Mouse (Mus musculus): ENCODE results near the gene Ptdss2.

Ptdss2 gene

GRCm38 (mm10) chr7:141122245-141122644, at the start of gene Ptdss2:
Gene Ptdss2, plus strand, starts transcription at chr7:141122382.
- in situ Hi-C loops (cut with MboI; ENCODE audit: low pct_unique_long_range_greater_than_20kb in 1 of 2, low sequenced_read_pairs in 2 of 2, unreplicated experiment in 1 of 2) = no loop called here

GRCm38 (mm10) chr7:141073782-141074181, 48.4 kb upstream of the Ptdss2 start:
- in situ Hi-C loops (cut with MboI; ENCODE audit: low pct_unique_long_range_greater_than_20kb in 1 of 2, low sequenced_read_pairs in 2 of 2, unreplicated experiment in 1 of 2) = no loop called here

- in situ Hi-C loops (cut with MboI; ENCODE audit: low pct_unique_long_range_greater_than_20kb in 1 of 2, low sequenced_read_pairs in 2 of 2, unreplicated experiment in 1 of 2) = no loop called here
Observed at GRCm38 (mm10) chr7:141077841-141078240, 44.3 kb upstream of the Ptdss2 start, which contains the start of gene Pkp3. Gene Pkp3, plus strand, starts transcription at chr7:141078218.

GRCm38 (mm10) chr7:141078876-141079275, 43.3 kb upstream of the Ptdss2 start:
- in situ Hi-C loops (cut with MboI; ENCODE audit: low pct_unique_long_range_greater_than_20kb in 1 of 2, low sequenced_read_pairs in 2 of 2, unreplicated experiment in 1 of 2) = no loop called here

GRCm38 (mm10) chr7:141079481-141080449, 42.4 kb upstream of the Ptdss2 start:
- in situ Hi-C loops (cut with MboI; ENCODE audit: low pct_unique_long_range_greater_than_20kb in 1 of 2, low sequenced_read_pairs in 2 of 2, unreplicated experiment in 1 of 2) = no loop called here

- in situ Hi-C loops (cut with MboI; ENCODE audit: low pct_unique_long_range_greater_than_20kb in 1 of 2, low sequenced_read_pairs in 2 of 2, unreplicated experiment in 1 of 2) = no loop called here
Observed at GRCm38 (mm10) chr7:141087894-141088293, 34.3 kb upstream of the Ptdss2 start.

GRCm38 (mm10) chr7:141088473-141088872, 33.7 kb upstream of the Ptdss2 start:
- in situ Hi-C loops (cut with MboI; ENCODE audit: low pct_unique_long_range_greater_than_20kb in 1 of 2, low sequenced_read_pairs in 2 of 2, unreplicated experiment in 1 of 2) = no loop called here

- in situ Hi-C loops (cut with MboI; ENCODE audit: low pct_unique_long_range_greater_than_20kb in 1 of 2, low sequenced_read_pairs in 2 of 2, unreplicated experiment in 1 of 2) = loop anchor here in 1 of 2 experiments (5.0 kb wide), 1 partner anchor 87 kb away; no protein-coding TSS in a partner anchor
Observed at GRCm38 (mm10) chr7:141090228-141090627, 32.0 kb upstream of the Ptdss2 start.

- in situ Hi-C loops (cut with MboI; ENCODE audit: low pct_unique_long_range_greater_than_20kb in 1 of 2, low sequenced_read_pairs in 2 of 2, unreplicated experiment in 1 of 2) = loop anchor here in 1 of 2 experiments (5.0 kb wide), 1 partner anchor 85 kb away; no protein-coding TSS in a partner anchor
Observed at GRCm38 (mm10) chr7:141092051-141092735, 30.0 kb upstream of the Ptdss2 start.

- in situ Hi-C loops (cut with MboI; ENCODE audit: low pct_unique_long_range_greater_than_20kb in 1 of 2, low sequenced_read_pairs in 2 of 2, unreplicated experiment in 1 of 2) = loop anchor here in 1 of 2 experiments (5.0 kb wide), 1 partner anchor 83 kb away; no protein-coding TSS in a partner anchor
Observed at GRCm38 (mm10) chr7:141093950-141094349, 28.2 kb upstream of the Ptdss2 start.

GRCm38 (mm10) chr7:141094487-141095205, 27.5 kb upstream of the Ptdss2 start:
- in situ Hi-C loops (cut with MboI; ENCODE audit: low pct_unique_long_range_greater_than_20kb in 1 of 2, low sequenced_read_pairs in 2 of 2, unreplicated experiment in 1 of 2) = loop anchor here (5.0 kb wide), 2 partner anchors 78 to 83 kb away; partner anchors contain the start of gene Rnh1 (in 1 of the 2)

- in situ Hi-C loops (cut with MboI; ENCODE audit: low pct_unique_long_range_greater_than_20kb in 1 of 2, low sequenced_read_pairs in 2 of 2, unreplicated experiment in 1 of 2) = loop anchor here in 1 of 2 experiments (5.0 kb wide), 1 partner anchor 76 kb away; the partner anchor contains the start of gene Rnh1
Observed at GRCm38 (mm10) chr7:141096021-141096420, 26.2 kb upstream of the Ptdss2 start.

GRCm38 (mm10) chr7:141096649-141097056, 25.5 kb upstream of the Ptdss2 start:
- in situ Hi-C loops (cut with MboI; ENCODE audit: low pct_unique_long_range_greater_than_20kb in 1 of 2, low sequenced_read_pairs in 2 of 2, unreplicated experiment in 1 of 2) = loop anchor here in 1 of 2 experiments (5.0 kb wide), 1 partner anchor 76 kb away; the partner anchor contains the start of gene Rnh1

- in situ Hi-C loops (cut with MboI; ENCODE audit: low pct_unique_long_range_greater_than_20kb in 1 of 2, low sequenced_read_pairs in 2 of 2, unreplicated experiment in 1 of 2) = loop anchor here in 1 of 2 experiments (5.0 kb wide), 1 partner anchor 75 kb away; the partner anchor contains the start of gene Rnh1
Observed at GRCm38 (mm10) chr7:141097177-141097576, 25.0 kb upstream of the Ptdss2 start.

- in situ Hi-C loops (cut with MboI; ENCODE audit: low pct_unique_long_range_greater_than_20kb in 1 of 2, low sequenced_read_pairs in 2 of 2, unreplicated experiment in 1 of 2) = loop anchor here in 1 of 2 experiments (5.0 kb wide), 1 partner anchor 72 kb away; the partner anchor contains the start of gene Rnh1
Observed at GRCm38 (mm10) chr7:141099911-141100691, 22.1 kb upstream of the Ptdss2 start, which contains the start of gene Sigirr. Gene Sigirr, minus strand, starts transcription at chr7:141100572.

- in situ Hi-C loops (cut with MboI; ENCODE audit: low pct_unique_long_range_greater_than_20kb in 1 of 2, low sequenced_read_pairs in 2 of 2, unreplicated experiment in 1 of 2) = no loop called here
Observed at GRCm38 (mm10) chr7:141103161-141103560, 19.0 kb upstream of the Ptdss2 start.

GRCm38 (mm10) chr7:141115874-141116273, 6.3 kb upstream of the Ptdss2 start:
- in situ Hi-C loops (cut with MboI; ENCODE audit: low pct_unique_long_range_greater_than_20kb in 1 of 2, low sequenced_read_pairs in 2 of 2, unreplicated experiment in 1 of 2) = no loop called here

Data from mouse embryonic stem cell (cell line).